Mouse (Mus musculus) intestine, embryonic 15.5 days (tissue): Measurements from ENCODE around the gene Lpar6. TPM values are rescaled to one million over a fixed set of nuclear protein-coding genes. Genes with fewer than 3 reads are reported as not detected.

Experiments
- ATAC-seq: fragments of 200-750 bp; cut with Nextera tagmentation; 2 replicates; pipeline ENCODE4 v1.8.0; 2017; ENCODE audit warnings: moderate TSS enrichment, moderate library complexity
- H3K27ac ChIP-seq: fragments of 300-500 bp; sonication (generic); 2 replicates; pipeline ENCODE4 v1.5.1; 2015; ENCODE audit warnings: mild to moderate bottlenecking, inconsistent platforms
- H3K27me3 ChIP-seq: fragments of 300-500 bp; sonication (generic); replicated peaks from 2 replicates; pipeline ENCODE4 v1.6.1; 2015; ENCODE audit warnings: inconsistent platforms
- H3K36me3 ChIP-seq: fragments of 300-500 bp; sonication (generic); 2 replicates; pipeline ENCODE4 v1.6.1; 2015; ENCODE audit warnings: inconsistent platforms
- H3K4me1 ChIP-seq: fragments of 300-500 bp; sonication (generic); replicated peaks from 2 replicates; pipeline ENCODE4 v1.6.1; 2015; ENCODE audit warnings: inconsistent platforms
- H3K4me2 ChIP-seq: fragments of 300-500 bp; sonication (generic); replicated peaks from 2 replicates; pipeline ENCODE4 v1.6.1; 2015; ENCODE audit warnings: mild to moderate bottlenecking, inconsistent platforms
- H3K4me3 ChIP-seq: fragments of 300-500 bp; sonication (generic); replicated peaks from 2 replicates; pipeline ENCODE4 v1.5.1; 2015; ENCODE audit warnings: inconsistent platforms
- H3K9ac ChIP-seq: fragments of 300-500 bp; sonication (generic); 2 replicates; pipeline ENCODE4 v1.6.1; 2015; ENCODE audit warnings: inconsistent platforms
- H3K9me3 ChIP-seq: fragments of 300-500 bp; sonication (generic); 2 replicates; pipeline ENCODE4 v1.6.1; 2016; ENCODE audit warnings: inconsistent platforms
- WGBS: fragments of 180-500 bp; shearing (Covaris S2); methylation state at CpG from one replicate; pipeline ENCODE4 v1.1.7; 2015; 5-methylcytosine and 5-hydroxymethylcytosine counted together
- microRNA counts: library from miRNA; unstranded; fragments of <30 nt; microRNA quantifications from one replicate; lab custom pipeline; 2016
- polyA plus RNA-seq: library from polyadenylated mRNA; unstranded; fragments of >200 nt; fragmentation: Nextera tagmentation; extraction: Ambion mirVana; gene quantifications from 2 replicates; pipeline ENCODE4 v1.2.1, GENCODE M21; 2015

Lpar6 gene
- polyA plus RNA-seq, 1 experiment from 2014 or later: 15.5 TPM

GRCm38 (mm10) chr14:73262210-73262609, 24.5 kb downstream of the Lpar6 start:
- 81% methylated on average over 9 of the region's 9 CpGs for WGBS
- Histone ChIP-seq H3K4me2 (no peak overlapping the region), H3K27ac (no peak overlapping the region), H3K9me3 (no peaks in the 10 kb centered on the region), H3K4me3 (no peak overlapping the region), H3K9ac (no peak overlapping the region), H3K36me3 (no peaks in the 10 kb centered on the region), H3K4me1 (no peaks in the 10 kb centered on the region), H3K27me3 (no peaks in the 10 kb centered on the region)
- no peak for ATAC-seq

- no peak overlapping the region for H3K9ac ChIP-seq
- H3K4me2 ChIP-seq: no peak overlapping the region
- no peaks in the 10 kb centered on the region for H3K36me3 ChIP-seq
- H3K9me3 ChIP-seq: no peaks in the 10 kb centered on the region
- no peak for ATAC-seq
- H3K4me1 ChIP-seq: no peaks in the 10 kb centered on the region
- no peak overlapping the region for H3K4me3 ChIP-seq
- 89% methylated on average over 3 of the region's 3 CpGs for WGBS
- no peaks in the 10 kb centered on the region for H3K27me3 ChIP-seq
- no peak overlapping the region for H3K27ac ChIP-seq
Measured at GRCm38 (mm10) chr14:73266166-73266565, 28.5 kb downstream of the Lpar6 start.

- Histone ChIP-seq H3K27ac (no peak overlapping the region), H3K4me1 (no peaks in the 10 kb centered on the region), H3K4me3 (no peak overlapping the region), H3K36me3 (no peaks in the 10 kb centered on the region), H3K4me2 (no peak overlapping the region), H3K27me3 (no peaks in the 10 kb centered on the region), H3K9me3 (no peaks in the 10 kb centered on the region), H3K9ac (no peak overlapping the region)
- no peak for ATAC-seq
- WGBS: 83% methylated on average over 5 of the region's 5 CpGs
Measured at GRCm38 (mm10) chr14:73271807-73272206, 34.1 kb downstream of the Lpar6 start.

- Histone ChIP-seq H3K9me3 (no peaks in the 10 kb centered on the region), H3K4me1 (no peaks in the 10 kb centered on the region), H3K27ac (no peak overlapping the region), H3K9ac (no peak overlapping the region), H3K4me2 (no peak overlapping the region), H3K36me3 (no peaks in the 10 kb centered on the region), H3K27me3 (no peaks in the 10 kb centered on the region), H3K4me3 (no peak overlapping the region)
- no peak for ATAC-seq
- WGBS: 84% methylated on average over 6 of the region's 6 CpGs
Measured at GRCm38 (mm10) chr14:73279096-73279495, 41.4 kb downstream of the Lpar6 start.

GRCm38 (mm10) chr14:73280996-73281395, 43.3 kb downstream of the Lpar6 start:
- Histone ChIP-seq H3K4me1 (no peaks in the 10 kb centered on the region), H3K9me3 (no peaks in the 10 kb centered on the region), H3K36me3 (no peaks in the 10 kb centered on the region), H3K4me3 (no peak overlapping the region), H3K4me2 (no peak overlapping the region), H3K27ac (no peak overlapping the region), H3K9ac (no peak overlapping the region), H3K27me3 (no peaks in the 10 kb centered on the region)
- ATAC-seq: no peak
- WGBS: 18% methylated on average over 1 of the region's 1 CpGs

GRCm38 (mm10) chr14:73289915-73290314, 52.2 kb downstream of the Lpar6 start:
- WGBS: 85% methylated on average over 2 of the region's 2 CpGs
- no peak overlapping the region for H3K9ac ChIP-seq
- no peaks in the 10 kb centered on the region for H3K4me1 ChIP-seq
- H3K4me3 ChIP-seq: no peak overlapping the region
- H3K36me3 ChIP-seq: no peaks in the 10 kb centered on the region
- no peaks in the 10 kb centered on the region for H3K9me3 ChIP-seq
- no peak overlapping the region for H3K27ac ChIP-seq
- H3K4me2 ChIP-seq: no peak overlapping the region
- no peak for ATAC-seq
- no peaks in the 10 kb centered on the region for H3K27me3 ChIP-seq

- Histone ChIP-seq H3K4me2 (no peak overlapping the region), H3K9ac (no peak overlapping the region), H3K27me3 (no peaks in the 10 kb centered on the region), H3K9me3 (no peaks in the 10 kb centered on the region), H3K27ac (no peak overlapping the region), H3K4me3 (no peak overlapping the region), H3K36me3 (no peaks in the 10 kb centered on the region), H3K4me1 (no peaks in the 10 kb centered on the region)
- no peak for ATAC-seq
- 73% methylated on average over 1 of the region's 1 CpGs for WGBS
Measured at GRCm38 (mm10) chr14:73292434-73292833, 54.7 kb downstream of the Lpar6 start.

MicroRNA genes within 50 kb of the gene (microRNA counts, 519-probe panel; counts per million panel counts)
- microRNA mmu-miR-687 (lab: Ali Mortazavi, UCI): 97.1 counts per million, percentile 29 among the panel's probes with 10 or more counts

Other genes starting within 250 kb of the Lpar6 start
- 0.19 and 0.21 TPM in 2 replicates for gene Cysltr2, start 188.8 kb upstream of the Lpar6 start, polyA plus RNA-seq
- 69.2 and 77.0 TPM in 2 replicates for gene Rcbtb2, start 114.9 kb upstream of the Lpar6 start, polyA plus RNA-seq
- gene Rb1, start 87.9 kb downstream of the Lpar6 start, polyA plus RNA-seq: 18.4 and 24.8 TPM in 2 replicates
- gene Itm2b, start 147.4 kb downstream of the Lpar6 start, polyA plus RNA-seq: 668 and 678 TPM in 2 replicates